Mouse (Mus musculus) kidney, embryonic 14.5 days (tissue): Measurements from ENCODE around the gene Psmc3ip. TPM values are rescaled to one million over a fixed set of nuclear protein-coding genes. Genes with fewer than 3 reads are reported as not detected.
A peak's percentile ranks its signal among the peaks of the same experiment; 100 is the strongest.

Source experiments
- ATAC-seq: fragments of 200-750 bp; cut with Nextera tagmentation; 2 replicates; pipeline ENCODE4 v1.8.0; 2017; ENCODE audit warnings: moderate number of reproducible peaks, mild to moderate bottlenecking, moderate TSS enrichment, moderate library complexity; ENCODE audit not compliant: low FRiP score, low TSS enrichment
- H3K27ac ChIP-seq: fragments of 300-500 bp; sonication (generic); 2 replicates; pipeline ENCODE4 v1.5.1; 2014; ENCODE audit warnings: low read depth, mild to moderate bottlenecking, low read length, moderate library complexity, mixed read lengths
- H3K27me3 ChIP-seq: fragments of 300-500 bp; sonication (generic); 2 replicates; pipeline ENCODE4 v1.6.1; 2014; ENCODE audit warnings: mild to moderate bottlenecking, low read length; ENCODE audit not compliant: control insufficient read depth, insufficient read depth
- H3K36me3 ChIP-seq: fragments of 300-500 bp; sonication (generic); 2 replicates; pipeline ENCODE4 v1.6.1; 2014; ENCODE audit warnings: low read length, mixed read lengths; ENCODE audit not compliant: control insufficient read depth, insufficient read depth
- H3K4me1 ChIP-seq: fragments of 300-500 bp; sonication (generic); 2 replicates; pipeline ENCODE4 v1.6.1; 2014; ENCODE audit warnings: low read length, mixed read lengths; ENCODE audit not compliant: control insufficient read depth, insufficient read depth
- H3K4me2 ChIP-seq: fragments of 300-500 bp; sonication (generic); replicated peaks from 2 replicates; pipeline ENCODE4 v1.6.1; 2014; ENCODE audit warnings: low read depth, mild to moderate bottlenecking, low read length
- H3K4me3 ChIP-seq: fragments of 300-500 bp; sonication (generic); 2 replicates; pipeline ENCODE4 v1.5.1; 2014; ENCODE audit warnings: mild to moderate bottlenecking, low read length
- H3K9ac ChIP-seq: fragments of 300-500 bp; sonication (generic); 2 replicates; pipeline ENCODE4 v1.6.1; 2014; ENCODE audit warnings: low read depth, mild to moderate bottlenecking, low read length, moderate library complexity
- H3K9me3 ChIP-seq: fragments of 300-500 bp; sonication (generic); 2 replicates; pipeline ENCODE4 v1.6.1; 2016; ENCODE audit warnings: low read length; ENCODE audit not compliant: control insufficient read depth
- WGBS: fragments of 180-500 bp; shearing (Covaris S2); extraction: QIAGEN DNeasy Blood & Tissue Kit; methylation state at CpG from one replicate; pipeline ENCODE4 v1.1.7; 2014; 5-methylcytosine and 5-hydroxymethylcytosine counted together
- polyA plus RNA-seq: library from polyadenylated mRNA; unstranded; fragments of >200 nt; fragmentation: Nextera tagmentation; extraction: Ambion mirVana; gene quantifications from 2 replicates; pipeline ENCODE4 v1.2.1, GENCODE M21; 2014

Psmc3ip gene
- polyA plus RNA-seq, 1 experiment from 2014 or later = 52.0 TPM

- 95% methylated on average over 12 of the region's 12 CpGs for WGBS
- H3K27ac ChIP-seq = no peak overlapping the region
- ATAC-seq = no peak
- no peak overlapping the region for H3K4me2 ChIP-seq
- H3K4me1 ChIP-seq = peaks cover 20% of the 10 kb centered on the region
- H3K36me3 ChIP-seq = peaks cover 18% of the 10 kb centered on the region
- H3K27me3 ChIP-seq = peaks cover 17% of the 10 kb centered on the region
- no peaks in the 10 kb centered on the region for H3K9me3 ChIP-seq
- H3K4me3 ChIP-seq = no peak overlapping the region
- no peak overlapping the region for H3K9ac ChIP-seq
Measured at GRCm38 (mm10) chr11:101084811-101085210, 10.4 kb downstream of the Psmc3ip start.

- no peak overlapping the region for H3K4me3 ChIP-seq
- peaks cover 12% of the 10 kb centered on the region for H3K36me3 ChIP-seq
- WGBS = 84% methylated on average over 14 of the region's 14 CpGs
- no peaks in the 10 kb centered on the region for H3K9me3 ChIP-seq
- peaks cover 21% of the 10 kb centered on the region for H3K4me1 ChIP-seq
- H3K27ac ChIP-seq = no peak overlapping the region
- no peak overlapping the region for H3K4me2 ChIP-seq
- no peak for ATAC-seq
- peaks cover 22% of the 10 kb centered on the region for H3K27me3 ChIP-seq
- H3K9ac ChIP-seq = no peak overlapping the region
Measured at GRCm38 (mm10) chr11:101084246-101084645, 11.0 kb downstream of the Psmc3ip start.

GRCm38 (mm10) chr11:101083083-101083697, 12.0 kb downstream of the Psmc3ip start:
- Histone ChIP-seq H3K4me2 (peak overlapping the region; percentile 97), H3K36me3 (0 out of 2 replicates have a peak, but pooled peaks cover 6% of the 10 kb centered on the region), H3K4me1 (peaks cover 21% of the 10 kb centered on the region), H3K9me3 (no peaks in the 10 kb centered on the region), H3K9ac (peak overlapping the region; percentile 94), H3K27me3 (peaks cover 33% of the 10 kb centered on the region), H3K4me3 (peak overlapping the region; percentile 84), H3K27ac (peak overlapping the region; percentile 90; the same call in 1 of the 2 replicates)
- WGBS = 32% methylated on average over 19 of the region's 19 CpGs
- no peak for ATAC-seq

GRCm38 (mm10) chr11:101082208-101083082, 12.8 kb downstream of the Psmc3ip start, which contains the start of gene Coasy:
Gene Coasy (plus strand): TSS chr11:101082565.
- under 1% methylated on average over 51 of the region's 51 CpGs for WGBS
- Histone ChIP-seq H3K4me2 (peak within 1 kb of the TSS; percentile 97), H3K4me3 (peak within 1 kb of the TSS; percentile 84), H3K9ac (peak within 1 kb of the TSS; percentile 94), H3K27me3 (peaks cover 40% of the 10 kb centered on the region), H3K36me3 (0 out of 2 replicates have a peak, but pooled peaks cover 6% of the 10 kb centered on the region), H3K27ac (peak within 1 kb of the TSS; percentile 90), H3K4me1 (peaks cover 14% of the 10 kb centered on the region), H3K9me3 (no peaks in the 10 kb centered on the region)
- ATAC-seq = peak; percentile 90

GRCm38 (mm10) chr11:101081659-101082058, 13.6 kb downstream of the Psmc3ip start:
- Histone ChIP-seq H3K4me1 (peaks cover 14% of the 10 kb centered on the region), H3K27ac (peak overlapping the region; percentile 14; the same call in 1 of the 2 replicates), H3K9me3 (no peaks in the 10 kb centered on the region), H3K27me3 (peaks cover 43% of the 10 kb centered on the region), H3K4me2 (peak overlapping the region; percentile 97), H3K36me3 (0 out of 2 replicates have a peak, but pooled peaks cover 6% of the 10 kb centered on the region), H3K4me3 (peak overlapping the region; percentile 84), H3K9ac (peak overlapping the region; percentile 51; the same call in 1 of the 2 replicates)
- no peak for ATAC-seq
- 6% methylated on average over 10 of the region's 10 CpGs for WGBS

GRCm38 (mm10) chr11:101080421-101080820, 14.8 kb downstream of the Psmc3ip start:
- Histone ChIP-seq H3K36me3 (0 out of 2 replicates have a peak, but pooled peaks cover 1% of the 10 kb centered on the region), H3K27me3 (peaks cover 43% of the 10 kb centered on the region), H3K9ac (no peak overlapping the region), H3K4me3 (no peak overlapping the region), H3K27ac (no peak overlapping the region), H3K9me3 (no peaks in the 10 kb centered on the region), H3K4me1 (peaks cover 14% of the 10 kb centered on the region), H3K4me2 (no peak overlapping the region)
- WGBS = 66% methylated on average over 5 of the region's 5 CpGs
- ATAC-seq = no peak

- H3K4me3 ChIP-seq = peak overlapping the region; percentile 4
- peak overlapping the region; percentile 8 for H3K4me2 ChIP-seq
- peaks cover 43% of the 10 kb centered on the region for H3K27me3 ChIP-seq
- WGBS = 5% methylated on average over 25 of the region's 27 CpGs
- no peaks in the 10 kb centered on the region for H3K9me3 ChIP-seq
- H3K9ac ChIP-seq = no peak overlapping the region; the same call in 1 of the 2 replicates
- no peaks in the 10 kb centered on the region for H3K36me3 ChIP-seq
- peaks cover 14% of the 10 kb centered on the region for H3K4me1 ChIP-seq
- H3K27ac ChIP-seq = no peak overlapping the region
- no peak for ATAC-seq
Measured at GRCm38 (mm10) chr11:101079746-101080145, 15.5 kb downstream of the Psmc3ip start.

GRCm38 (mm10) chr11:101078121-101078520, 17.1 kb downstream of the Psmc3ip start, which contains the start of gene Hsd17b1:
Gene Hsd17b1 (plus strand): TSS chr11:101078411.
- Histone ChIP-seq H3K9me3 (no peaks in the 10 kb centered on the region), H3K4me3 (peak within 1 kb of the TSS; percentile 4; the same call in 1 of the 2 replicates), H3K27ac (no peak within 1 kb of the TSS), H3K9ac (no peak within 1 kb of the TSS), H3K4me2 (no peak within 1 kb of the TSS), H3K27me3 (peaks cover 43% of the 10 kb centered on the region), H3K4me1 (peaks cover 8% of the 10 kb centered on the region), H3K36me3 (no peaks in the 10 kb centered on the region)
- no peak for ATAC-seq
- WGBS = 73% methylated on average over 9 of the region's 9 CpGs
